7 mouse cellular contexts compared by ENCODE assay signal in the genomic region with DNA sequence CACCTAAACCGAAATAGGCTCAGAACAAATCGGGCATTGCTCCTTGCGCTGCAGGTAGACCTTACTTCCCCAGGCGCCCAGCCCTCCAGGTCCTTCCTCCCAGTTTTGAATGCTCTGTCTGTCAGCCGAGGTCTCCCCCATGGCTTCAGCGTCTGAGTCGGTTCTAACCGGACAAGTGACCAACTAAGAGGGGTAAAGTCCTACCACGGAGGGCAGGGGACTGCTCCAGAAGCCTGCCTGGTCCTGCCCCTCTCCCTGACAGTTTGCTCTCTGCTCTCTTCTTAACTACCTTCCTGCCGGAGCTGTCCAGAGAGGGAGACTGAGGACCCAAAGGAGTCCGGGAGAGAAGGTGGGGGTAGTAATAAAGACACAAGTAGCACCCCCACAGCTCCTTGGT. TPM values are rescaled to one million over a fixed set of nuclear protein-coding genes. Genes with fewer than 3 reads are reported as not detected.
DNase-seq lines count a peak whose midpoint lies in the region; ATAC-seq and TF ChIP-seq lines count a peak whose summit lies in the region.

No protein-coding gene starts in this region.

- ATAC-seq in embryonic facial prominence, embryonic 14.5 days (ENCODE audit: low read depth): no peak
- 0 out of 2 replicates have a peak, but pooled peaks have one; percentile 12 for ATAC-seq in heart, embryonic 15.5 days (replicated peaks; ENCODE audit: insufficient number of reproducible peaks, insufficient read depth, low FRiP score, low read depth)
- ATAC-seq in megakaryocyte progenitor cell, adult 5-6 weeks (replicated peaks; ENCODE audit: poor library complexity): peak; percentile 2; the same call in 1 of the 2 replicates

- peaks cover 13% of the 10 kb centered on the region for H3K4me1 ChIP-seq in embryonic facial prominence, embryonic 14.5 days (ENCODE audit: control insufficient read depth, insufficient read depth, low read length)
- H3K4me1 ChIP-seq in heart, embryonic 15.5 days (replicated peaks): peaks cover 38% of the 10 kb centered on the region
- H3K4me1 ChIP-seq in spleen, adult 2 months (ENCODE audit: control insufficient read depth, insufficient read depth, insufficient read length): peaks cover 10% of the 10 kb centered on the region; the same call in 1 of the 2 replicates

- H3K4me2 ChIP-seq in embryonic facial prominence, embryonic 14.5 days (ENCODE audit: low read depth, low read length): peak overlapping the region; percentile 85
- H3K4me2 ChIP-seq in heart, embryonic 15.5 days: peak overlapping the region; percentile 72

- WGBS in embryonic facial prominence, embryonic 14.5 days: 2% methylated on average over 11 of the region's 11 CpGs
- 4% methylated on average over 11 of the region's 11 CpGs for WGBS in heart, embryonic 15.5 days
- WGBS in spleen, adult 2 months: under 1% methylated on average over 11 of the region's 11 CpGs

- H3K4me3 ChIP-seq in embryonic facial prominence, embryonic 14.5 days (ENCODE audit: low read depth, low read length): peak overlapping the region; percentile 87
- H3K4me3 ChIP-seq in heart, embryonic 15.5 days: peak overlapping the region; percentile 95
- peak overlapping the region; percentile 83 for H3K4me3 ChIP-seq in spleen, adult 2 months (ENCODE audit: extremely low read depth, insufficient read depth, insufficient read length)

- no peak for TF ChIP-seq CTCF in spleen, adult 2 months (IDR thresholded peaks at IDR 0.05; ENCODE audit: extremely low read depth, insufficient read depth, insufficient read length, insufficient replicate concordance)

- DNase-seq in ES-CJ7 (ENCODE audit: low read depth, low spot score): peak; percentile 64
- peak; percentile 66 for DNase-seq in adrenal gland, postnatal 14 days
- peak; percentile 23 for DNase-seq in embryonic facial prominence, embryonic 14.5 days (ENCODE audit: low spot score)
- DNase-seq in kidney, postnatal 14 days: peak; percentile 82
- peak in 1 of 2 experiments; percentile 33 for DNase-seq in spleen, adult 2 months (ENCODE audit: low read depth in 1 of 2, low spot score in 2 of 2)

- no peaks in the 10 kb centered on the region for H3K27me3 ChIP-seq in embryonic facial prominence, embryonic 14.5 days (replicated peaks; ENCODE audit: control insufficient read depth, insufficient read depth, low read length)
- no peaks in the 10 kb centered on the region for H3K27me3 ChIP-seq in heart, embryonic 15.5 days
- H3K27me3 ChIP-seq in spleen, adult 2 months (ENCODE audit: control insufficient read depth, insufficient read depth, low read length): no peaks in the 10 kb centered on the region

- no peak for TF ChIP-seq POLR2A in spleen, adult 2 months (IDR thresholded peaks at IDR 0.05; ENCODE audit: low read depth, low read length)

- 0 out of 2 replicates have a peak, but pooled peaks cover under 1% of the 10 kb centered on the region for H3K36me3 ChIP-seq in embryonic facial prominence, embryonic 14.5 days (ENCODE audit: control insufficient read depth, insufficient read depth, low read length)
- no peaks in the 10 kb centered on the region for H3K36me3 ChIP-seq in heart, embryonic 15.5 days
- no peaks in the 10 kb centered on the region for H3K36me3 ChIP-seq in spleen, adult 2 months (ENCODE audit: control insufficient read depth, insufficient read depth, low read length)

- no peaks in the 10 kb centered on the region for H3K9me3 ChIP-seq in embryonic facial prominence, embryonic 14.5 days (ENCODE audit: control insufficient read depth, low read length)
- no peaks in the 10 kb centered on the region for H3K9me3 ChIP-seq in heart, embryonic 15.5 days (replicated peaks)

- peak overlapping the region; percentile 100 for H3K27ac ChIP-seq in embryonic facial prominence, embryonic 14.5 days (replicated peaks; ENCODE audit: low read depth, low read length)
- H3K27ac ChIP-seq in heart, embryonic 15.5 days: peak overlapping the region; percentile 96
- H3K27ac ChIP-seq in spleen, adult 2 months (ENCODE audit: insufficient read depth, low read length): peak overlapping the region; percentile 98

- H3K9ac ChIP-seq in embryonic facial prominence, embryonic 14.5 days (ENCODE audit: low read depth, low read length): peak overlapping the region; percentile 100
- H3K9ac ChIP-seq in heart, embryonic 15.5 days: peak overlapping the region; percentile 99

RNA-seq across cellular contexts. Expression of a gene that starts 1.6 kb away (rescaled TPM):
- 29.3 and 32.2 TPM in 2 replicates for total RNA-seq in adrenal gland, postnatal 14 days (2021)
- 9.9 and 10.6 TPM in 2 replicates for polyA plus RNA-seq in embryonic facial prominence, embryonic 14.5 days (2014; fragmentation: Nextera tagmentation; extraction: Ambion mirVana)
- polyA plus RNA-seq in heart, embryonic 15.5 days (2015; fragmentation: Nextera tagmentation; extraction: Ambion mirVana): 7.1 and 9.1 TPM in 2 replicates
- 59.3 and 66.1 TPM in 2 replicates for total RNA-seq in megakaryocyte progenitor cell, adult 5-6 weeks (2015)
- 19.9 and 23.9 TPM in 2 replicates for total RNA-seq in megakaryocyte progenitor cell, adult 5-6 weeks (2017)
- polyA plus RNA-seq in spleen, adult 2 months (2012; rRNA removed): 15.1 and 18.9 TPM in 2 replicates
